Mouse (Mus musculus) heart, postnatal 14 days (tissue): ENCODE measurements at regions not wholly inside any gene's neighbourhood (a gene's known extent, or its start where the extent isn't known, plus 50 kb on each side); places are given as distances from the start of the nearest gene placed in this dataset.

Experiments used
- DNase-seq, 2 experiments: peaks; one replicate each; pipeline ENCODE4 v3.0.0; 2021 to 2022
- intact Hi-C: fragments of 180-260 bp; cut with DNase I; formaldehyde crosslinking; loops from one replicate; pipeline ENCODE4 v1.15.1; 2025

DNA sequence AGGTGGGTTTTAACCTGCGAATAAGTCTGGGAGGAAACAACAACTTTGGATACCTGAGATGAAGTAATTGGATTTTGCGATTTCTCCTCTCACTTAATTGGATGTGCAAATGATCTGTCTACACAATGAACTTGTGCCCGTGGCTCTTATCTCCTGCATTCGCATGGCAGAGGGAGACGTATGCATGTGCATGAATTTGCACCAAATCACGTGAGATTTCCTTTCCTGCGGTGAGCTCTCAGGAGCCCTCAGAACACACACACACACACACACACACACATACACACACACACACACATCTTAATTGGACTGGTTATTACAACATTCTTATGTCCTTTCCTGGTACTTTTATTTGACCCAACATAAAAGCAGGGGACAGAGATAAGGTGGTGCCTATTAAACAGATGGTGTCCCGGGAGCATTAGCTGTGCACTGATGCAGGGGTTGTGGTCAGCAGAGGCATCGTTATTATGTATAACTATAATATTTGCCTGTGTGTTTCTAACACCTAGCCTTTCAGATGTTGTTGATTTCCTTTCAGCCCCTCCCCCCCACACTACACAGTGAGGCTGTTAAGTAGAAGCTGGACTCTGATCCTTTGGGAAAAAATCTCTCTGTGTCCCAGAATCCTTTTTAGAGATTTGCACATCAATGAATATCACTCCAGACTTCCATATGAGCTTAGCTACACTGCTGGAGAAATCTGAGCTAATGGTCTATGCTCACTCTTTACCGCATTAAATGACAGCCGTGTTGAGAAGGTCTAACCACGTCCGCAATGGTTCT is 166.3 kb downstream of the Arrdc4 start:
- no peak for DNase-seq
- intact Hi-C loops = no loop called here

DNA sequence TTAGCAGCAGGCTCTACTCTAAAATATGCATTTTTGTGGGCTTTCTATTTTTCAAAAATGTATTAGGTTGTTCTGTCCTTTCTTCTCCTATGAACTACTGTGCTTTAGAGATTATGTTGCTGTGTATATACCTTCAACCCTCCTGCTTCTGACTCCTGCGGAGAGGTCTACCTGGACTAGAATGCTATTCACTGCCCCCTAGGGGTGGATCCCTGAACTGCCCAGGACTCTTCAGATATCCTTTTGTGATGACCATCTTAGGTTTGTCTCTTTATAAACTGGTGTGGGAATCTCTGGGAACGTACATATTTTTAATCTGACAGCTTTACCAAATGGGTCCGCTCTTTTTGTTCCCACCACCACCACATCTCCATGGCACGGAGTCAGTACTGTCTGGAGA is 168.4 kb downstream of the Arrdc4 start:
- intact Hi-C loops = loop anchor here (2.0 kb wide), 1 partner anchor 206 kb away; no protein-coding TSS in a partner anchor
- DNase-seq = peak; percentile 53 to 61

DNA sequence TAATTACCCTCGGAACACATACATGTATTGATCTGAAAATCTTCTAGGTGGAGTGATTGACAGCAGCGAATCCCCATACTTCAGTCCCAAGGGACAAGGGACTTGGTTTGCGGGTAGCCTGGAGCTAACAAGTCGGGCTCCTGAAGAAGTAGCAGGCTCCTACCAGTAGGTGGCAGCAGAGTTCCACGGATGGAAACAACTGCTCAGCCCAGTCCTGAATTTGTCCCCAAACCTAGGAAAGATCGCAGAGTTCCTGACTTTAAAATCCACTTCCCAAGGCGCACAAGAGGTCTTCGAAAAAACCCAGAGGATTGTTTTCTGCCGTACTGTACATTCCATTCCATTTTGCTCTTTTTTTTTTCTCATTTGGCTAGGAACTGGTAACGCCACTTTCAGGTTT is 169.4 kb downstream of the Arrdc4 start:
- intact Hi-C loops = loop anchor here (1.0 to 10.0 kb wide), 5 partner anchors 73 to 1755 kb away; no protein-coding TSS in a partner anchor
- DNase-seq = peak; percentile 84 to 91

DNA sequence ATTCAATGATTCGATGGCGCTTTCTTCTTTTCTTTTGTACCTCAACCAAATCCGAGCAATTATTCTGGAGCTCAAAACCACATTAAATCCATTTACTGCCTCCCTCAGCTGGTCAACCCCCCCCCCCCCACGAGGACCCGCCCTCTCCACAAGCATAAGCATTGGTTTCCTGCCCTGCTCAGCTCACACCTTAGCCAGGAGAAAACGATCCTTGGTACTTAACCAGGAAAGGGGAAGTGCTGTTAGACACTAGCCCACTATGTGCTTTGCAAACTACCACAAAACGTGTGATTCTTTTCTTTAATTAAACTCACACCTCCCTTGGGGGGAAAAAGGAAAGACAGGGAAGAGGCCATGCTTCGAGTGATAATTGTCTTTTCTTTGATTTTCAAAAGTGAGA is 169.8 kb downstream of the Arrdc4 start:
- DNase-seq = no peak
- intact Hi-C loops = loop anchor here (1.0 to 10.0 kb wide), 4 partner anchors 73 to 1756 kb away; no protein-coding TSS in a partner anchor

DNA sequence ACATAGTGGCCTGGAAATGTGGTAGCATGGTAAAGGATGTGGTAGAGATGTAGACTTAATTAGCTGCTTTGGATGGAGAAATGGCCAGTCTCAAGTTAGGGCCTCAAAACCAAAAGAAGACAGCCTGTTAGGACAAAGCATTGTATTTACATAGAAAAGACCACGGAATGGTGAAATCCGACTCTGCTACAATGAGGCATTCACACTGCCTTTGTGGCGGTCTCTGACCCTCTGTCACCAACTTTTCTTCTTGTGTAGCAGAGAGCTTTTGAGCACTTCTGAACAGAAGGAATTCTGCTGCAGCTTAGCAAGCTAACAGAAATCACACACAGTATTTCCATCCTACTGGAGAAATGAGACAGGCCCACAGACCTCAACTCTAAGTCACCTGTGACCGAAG is 177.7 kb downstream of the Arrdc4 start:
- no peak for DNase-seq
- intact Hi-C loops = loop anchor here (10.0 kb wide), 1 partner anchor 1763 kb away; no protein-coding TSS in a partner anchor

DNA sequence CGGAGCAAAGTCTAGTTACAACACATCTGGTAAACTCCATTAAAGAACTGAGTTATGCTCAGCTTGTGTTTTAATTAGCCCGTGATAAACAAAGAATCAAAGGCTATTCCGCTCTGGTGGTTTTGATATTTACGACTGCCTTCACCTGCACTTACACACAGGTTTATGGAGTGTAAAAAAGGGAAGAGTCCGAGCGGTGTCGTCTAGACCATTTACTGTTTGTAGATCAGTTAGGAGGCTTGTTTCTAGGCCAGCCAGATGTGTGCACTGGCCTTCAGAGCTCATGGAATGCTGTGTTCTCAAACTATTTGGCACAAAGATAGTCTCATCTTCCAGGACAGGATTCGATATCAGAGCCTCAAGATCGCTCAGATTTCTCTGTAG is 180.9 kb downstream of the Arrdc4 start:
- DNase-seq = no peak
- intact Hi-C loops = no loop called here

DNA sequence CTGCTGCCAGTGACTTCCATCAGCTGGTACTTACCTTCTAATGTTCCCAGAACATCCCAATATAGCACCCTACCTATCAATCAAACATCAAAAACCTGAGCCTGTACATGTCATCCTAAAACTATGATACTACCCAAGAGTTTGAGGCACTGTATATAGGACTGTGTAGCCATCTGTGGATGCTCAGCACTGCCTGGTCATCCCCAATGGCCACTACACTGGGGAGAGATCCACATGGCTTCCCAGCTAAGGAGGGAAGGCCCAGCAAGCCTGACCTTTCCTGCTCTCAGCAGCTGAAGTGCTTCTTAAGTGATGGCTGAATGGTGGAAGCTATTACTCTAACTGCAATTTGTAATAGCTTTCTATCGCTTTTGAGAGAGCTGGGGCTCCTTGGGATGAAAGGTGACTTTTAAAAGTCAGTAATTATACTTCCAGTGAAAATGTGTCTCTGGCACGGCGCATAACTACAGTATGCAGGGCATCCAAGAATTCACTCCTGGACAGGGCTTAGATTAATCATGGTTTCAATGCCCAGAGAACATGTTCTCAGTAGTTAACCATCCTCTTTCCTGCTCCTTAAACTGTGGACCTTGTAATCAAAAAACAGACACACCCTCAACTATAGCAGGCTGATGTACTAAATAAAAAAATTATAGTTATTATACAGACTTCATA is 181.5 kb downstream of the Arrdc4 start:
- intact Hi-C loops = no loop called here
- no peak for DNase-seq

DNA sequence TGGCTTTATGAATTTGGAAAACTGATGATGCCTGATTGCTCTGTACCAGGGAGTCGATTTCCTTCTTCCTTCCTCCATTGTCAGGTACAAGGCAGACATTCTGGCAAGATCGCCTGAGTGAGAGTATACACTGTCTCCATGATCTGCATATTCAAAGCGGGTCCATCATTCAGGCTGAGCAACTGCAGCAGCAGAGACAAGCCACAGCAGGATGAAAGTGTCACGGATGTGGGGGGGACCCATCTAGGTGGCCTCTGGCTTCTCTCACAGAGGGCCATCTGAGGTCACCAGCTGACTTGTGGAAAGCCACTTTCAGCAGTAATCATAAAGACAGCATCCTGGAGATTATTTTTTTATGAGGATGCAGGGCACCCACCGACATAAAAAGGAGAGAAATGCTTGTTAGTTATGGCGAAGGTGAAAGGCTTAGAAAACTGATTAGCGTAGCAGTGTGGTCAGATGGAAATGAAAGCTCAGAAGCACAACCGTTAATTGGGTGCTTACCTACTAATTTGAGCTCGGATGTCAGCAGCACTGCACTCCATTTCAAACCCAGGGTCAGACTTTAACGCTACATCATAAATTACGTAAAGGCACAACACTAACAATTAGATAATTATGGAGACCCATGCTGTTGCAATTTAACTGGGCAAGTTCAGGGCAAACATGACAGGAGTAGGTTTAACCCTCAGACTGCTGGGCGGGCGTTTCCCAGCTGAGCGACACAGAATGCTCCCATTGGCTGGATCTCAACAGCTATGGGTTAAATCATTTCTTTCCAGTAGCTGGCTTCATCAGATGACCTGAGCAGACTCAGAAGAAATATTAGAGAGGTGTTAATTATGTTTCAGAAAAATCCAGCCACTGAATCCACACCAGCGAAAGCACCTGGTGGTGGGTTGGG is 189.3 kb downstream of the Arrdc4 start:
- no peak for DNase-seq
- intact Hi-C loops = no loop called here

DNA sequence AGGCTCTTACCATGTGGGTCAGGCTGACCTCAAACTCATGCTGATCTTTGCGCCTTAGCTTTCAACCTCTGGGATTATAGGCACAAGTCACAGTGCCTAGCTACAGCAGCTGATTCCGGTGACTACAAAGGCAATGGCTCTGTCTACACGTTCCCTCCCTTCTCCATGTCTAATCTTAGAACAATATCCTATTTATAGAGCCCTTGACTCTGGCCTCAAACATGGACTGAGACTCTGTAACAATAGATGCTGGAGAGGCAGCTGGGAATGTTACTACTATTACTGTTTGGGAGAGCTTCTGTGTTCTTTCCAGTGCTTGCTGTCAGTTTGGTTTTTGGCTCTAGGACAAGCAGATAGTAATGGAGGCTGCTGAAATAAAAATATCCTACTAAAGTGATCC is 198.7 kb downstream of the Arrdc4 start:
- intact Hi-C loops = no loop called here
- DNase-seq = peak in 1 of 2 experiments; percentile 5

DNA sequence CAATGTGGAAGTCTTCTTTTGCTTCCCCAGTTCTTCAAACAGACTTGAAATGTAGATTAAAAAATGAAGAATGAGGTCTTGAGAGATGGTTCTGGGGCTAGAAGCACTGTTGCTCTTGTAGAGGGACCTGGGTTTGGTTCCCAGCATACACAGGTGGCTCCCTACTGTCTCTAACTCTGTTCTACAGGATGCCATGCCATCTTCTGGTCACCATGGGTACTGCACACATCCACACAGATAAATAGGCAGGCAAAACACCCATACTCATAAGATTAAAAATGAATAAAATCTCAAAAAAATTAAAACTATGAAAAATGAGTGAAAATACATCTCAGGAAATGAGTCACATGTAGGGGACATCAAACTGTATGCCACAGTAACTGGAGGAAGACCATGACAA is 200.9 kb downstream of the Arrdc4 start:
- intact Hi-C loops = no loop called here
- no peak for DNase-seq

DNA sequence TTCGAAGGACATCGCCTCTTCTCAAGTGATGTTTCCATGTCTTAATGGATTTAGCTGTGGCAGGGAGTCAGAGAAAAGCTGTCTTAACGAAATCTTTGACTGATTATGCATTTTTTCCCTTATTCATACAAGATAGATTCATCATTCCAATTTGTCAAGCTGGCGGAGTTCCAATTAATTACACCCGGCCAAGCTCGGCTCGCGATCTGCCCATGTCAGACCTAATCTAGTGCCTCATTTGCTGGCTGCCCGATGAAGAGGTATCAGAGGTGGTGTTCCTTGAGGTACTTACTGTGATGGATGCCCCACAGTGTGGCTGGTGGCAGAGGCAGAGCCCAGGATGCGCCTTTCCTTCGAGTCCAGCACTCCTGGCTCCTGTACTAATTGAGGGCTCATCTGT is 204.9 kb downstream of the Arrdc4 start:
- intact Hi-C loops = no loop called here
- DNase-seq = no peak

DNA sequence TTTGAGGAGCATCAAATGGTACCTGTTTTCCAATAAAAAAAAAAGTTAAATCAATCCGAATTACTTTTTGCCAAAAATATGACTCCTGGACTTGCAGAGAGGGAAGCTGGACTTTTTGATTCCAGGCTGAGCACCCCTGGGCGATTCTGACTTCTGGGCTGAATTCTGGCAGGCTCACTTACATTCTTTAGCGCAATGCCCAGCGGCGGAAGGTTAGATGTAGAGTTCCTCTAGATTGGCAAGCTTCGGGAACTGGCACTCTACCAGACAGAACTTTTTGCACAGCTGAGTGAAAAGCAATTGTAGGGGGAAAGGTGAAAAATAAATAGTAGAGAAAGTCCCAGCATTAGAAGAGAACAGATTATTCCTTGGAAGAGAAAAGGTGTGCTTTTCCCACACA is 235.5 kb downstream of the Fam169b start:
- intact Hi-C loops = no loop called here
- DNase-seq = peak; percentile 3 to 20

DNA sequence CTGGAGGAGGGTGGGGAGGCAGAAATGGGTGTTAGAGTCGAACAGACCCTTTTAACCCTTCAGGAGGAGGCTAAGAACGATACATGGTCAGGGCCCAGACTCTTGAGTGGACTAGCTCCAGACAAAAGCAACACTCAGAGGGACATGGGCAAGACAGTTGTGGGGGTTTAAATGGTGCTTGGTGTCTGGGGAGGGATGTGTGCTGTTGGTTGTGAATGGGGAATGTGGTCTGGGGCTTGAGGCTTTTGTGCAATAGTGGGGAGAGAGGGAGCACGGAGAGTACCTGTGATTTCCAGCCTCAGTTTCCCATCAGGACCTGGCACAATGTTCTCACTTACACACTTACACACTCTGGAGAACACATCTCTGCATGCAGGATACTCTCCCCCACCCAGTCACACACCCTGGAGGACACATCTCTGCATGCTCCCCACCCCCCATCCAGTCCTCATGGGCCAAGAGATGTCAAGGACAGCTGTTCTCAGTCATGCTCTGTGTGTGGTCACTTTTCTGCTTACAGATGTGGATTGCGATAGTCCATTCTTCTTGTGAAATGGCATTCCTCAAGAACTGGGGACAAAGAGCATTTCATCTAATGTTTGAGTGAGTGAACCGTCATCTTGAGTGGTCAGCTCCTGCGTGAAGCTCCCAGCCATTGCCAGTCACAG is 217.6 kb downstream of the Fam169b start:
- intact Hi-C loops = no loop called here
- no peak for DNase-seq

DNA sequence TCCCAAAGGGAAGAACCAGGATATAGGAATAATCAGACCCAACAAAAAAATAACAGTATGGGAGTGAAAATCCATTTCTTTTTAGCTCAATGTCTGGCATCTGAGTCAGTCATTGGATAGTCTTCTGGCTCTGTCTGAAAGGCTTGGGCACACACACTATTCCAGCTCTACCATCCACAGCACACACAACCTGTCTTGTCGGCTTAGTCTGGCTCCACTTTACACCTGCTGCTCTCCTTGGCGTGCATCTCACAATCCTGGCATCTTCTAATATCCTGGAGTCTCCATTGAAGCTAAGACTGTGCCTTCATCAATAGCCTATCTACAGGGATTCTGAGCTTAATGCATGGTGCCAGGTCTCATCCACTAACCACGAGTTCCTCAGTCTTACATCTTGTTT is 213.0 kb downstream of the Fam169b start:
- intact Hi-C loops = no loop called here
- no peak for DNase-seq

DNA sequence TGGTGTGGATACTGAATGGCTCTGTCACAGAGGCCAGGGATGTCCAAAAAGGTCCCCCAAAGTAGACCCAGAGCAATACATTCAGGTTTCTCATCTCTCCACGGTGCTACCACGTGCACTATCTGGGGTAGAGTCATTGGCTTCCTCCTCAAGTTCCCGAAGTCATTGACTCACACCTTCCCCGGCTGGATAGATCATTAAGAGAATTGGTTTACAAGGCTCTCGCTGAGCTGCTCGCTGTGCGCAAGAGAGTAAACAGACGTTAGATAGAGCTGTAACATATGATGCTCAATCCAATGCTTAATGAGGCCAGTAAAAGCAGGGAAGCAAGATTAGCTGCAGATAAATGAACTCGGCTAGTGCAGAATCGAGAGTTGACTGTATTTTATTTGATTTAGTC is 208.9 kb downstream of the Fam169b start:
- intact Hi-C loops = loop anchor here (5.0 kb wide), 1 partner anchor 340 kb away; no protein-coding TSS in a partner anchor
- DNase-seq = no peak

DNA sequence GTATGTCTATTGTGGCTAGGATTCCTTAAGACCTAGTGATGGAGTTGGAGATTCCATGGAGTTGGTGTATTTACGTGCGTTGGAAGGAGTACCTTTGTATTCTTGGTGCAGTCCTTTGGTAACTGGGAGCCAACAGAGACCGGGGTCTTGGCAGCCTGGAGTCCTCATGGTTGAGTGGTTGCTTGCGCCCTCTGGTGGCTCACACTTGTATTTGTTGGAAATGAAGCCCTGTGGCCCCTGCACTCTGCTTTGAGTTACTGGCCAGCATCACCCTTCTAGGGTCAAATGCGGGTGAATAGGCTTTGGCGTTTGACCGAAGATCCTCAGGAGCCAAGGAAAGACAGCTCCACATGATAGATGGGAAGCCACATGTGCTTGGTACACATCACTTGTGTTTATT is 207.1 kb downstream of the Fam169b start:
- intact Hi-C loops = loop anchor here (1.0 to 5.0 kb wide), 2 partner anchors 106 to 342 kb away; no protein-coding TSS in a partner anchor
- peak; percentile 57 to 72 for DNase-seq

DNA sequence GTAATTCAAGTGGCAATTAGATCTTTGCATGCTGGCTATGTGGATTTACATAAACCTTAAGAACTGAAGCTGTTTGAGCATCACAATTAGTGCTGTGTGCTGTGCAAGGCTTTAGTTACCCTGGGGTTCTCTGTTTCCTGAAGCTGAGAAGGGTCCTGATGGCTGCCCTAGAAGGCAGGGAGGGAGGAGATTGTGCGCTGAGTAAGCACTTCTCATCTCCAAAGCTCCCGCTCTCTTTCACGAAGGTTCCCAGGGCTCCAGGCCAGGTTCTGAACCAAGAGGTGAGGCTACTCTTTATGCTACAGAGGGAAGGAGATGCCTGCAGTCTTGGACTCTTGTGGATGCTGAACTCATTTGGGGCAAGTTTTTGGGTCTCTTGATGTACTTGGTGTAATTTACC is 206.7 kb downstream of the Fam169b start:
- intact Hi-C loops = loop anchor here (1.0 to 5.0 kb wide), 2 partner anchors 106 to 342 kb away; no protein-coding TSS in a partner anchor
- DNase-seq = no peak

DNA sequence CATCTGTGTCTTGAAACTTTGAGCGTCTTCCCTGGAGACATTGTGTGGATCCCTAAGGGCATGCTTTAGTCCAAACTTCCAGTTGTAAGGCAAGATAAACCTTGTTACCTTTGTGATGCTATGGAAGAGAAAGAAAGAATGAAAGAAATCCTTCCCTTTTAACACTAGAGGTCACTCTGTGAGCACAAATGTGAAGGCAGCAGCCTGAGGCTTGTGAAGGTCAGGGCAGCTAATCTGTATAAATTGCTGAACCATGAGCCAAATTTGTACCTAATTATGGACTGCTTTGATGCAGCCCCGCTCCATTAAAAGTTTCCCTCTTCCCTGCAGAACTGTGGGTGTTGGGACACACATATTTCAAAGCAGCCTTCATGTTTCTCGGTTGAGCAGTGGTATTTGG is 204.4 kb downstream of the Fam169b start:
- intact Hi-C loops = no loop called here
- peak in 1 of 2 experiments; percentile 5 for DNase-seq

DNA sequence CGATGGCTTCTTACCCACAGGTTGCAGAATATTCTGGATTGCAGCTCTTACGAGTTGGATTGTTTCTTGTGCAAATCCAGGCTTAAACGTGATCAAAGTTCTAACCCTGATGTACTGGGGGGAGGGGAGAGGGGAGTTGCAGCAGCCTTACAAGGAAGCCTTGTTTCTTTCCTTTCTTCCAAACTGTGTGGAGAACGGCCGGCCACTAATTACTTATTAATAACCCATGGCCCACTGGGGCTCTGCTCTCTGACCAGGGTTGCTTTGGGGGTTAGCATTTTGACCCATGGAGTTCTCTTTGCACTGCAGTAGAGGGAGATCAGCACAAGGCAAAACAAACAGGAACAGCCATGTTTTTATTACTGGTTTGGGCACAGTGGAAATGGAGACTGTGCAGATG is 199.2 kb downstream of the Fam169b start:
- intact Hi-C loops = no loop called here
- no peak for DNase-seq

DNA sequence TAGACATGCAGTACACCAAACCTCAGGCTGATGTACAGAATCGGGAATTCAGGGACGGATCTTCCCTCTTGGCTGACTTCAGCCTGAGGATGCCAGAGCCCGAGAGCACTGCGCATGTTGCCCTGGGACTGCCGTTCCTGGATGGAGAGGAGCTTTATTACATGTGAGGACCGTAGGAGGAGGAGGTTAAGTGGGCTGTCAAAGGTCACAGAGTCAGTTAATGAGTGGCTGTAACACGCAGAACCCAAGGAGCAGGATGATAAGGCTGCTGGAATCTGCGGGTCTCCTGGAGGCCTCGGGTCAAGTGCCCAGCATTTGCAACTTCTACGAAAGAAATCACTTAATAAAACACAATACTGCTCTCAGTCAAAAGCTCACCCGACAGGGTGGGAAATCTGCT is 197.3 kb downstream of the Fam169b start:
- intact Hi-C loops = no loop called here
- DNase-seq = no peak
